Mouse (Mus musculus) neural tube, embryonic 12.5 days (tissue): ENCODE data around the gene Gm20388. TPM values are rescaled to one million over a fixed set of nuclear protein-coding genes. Genes with fewer than 3 reads are reported as not detected.

Experiments
- ATAC-seq: fragments of 200-750 bp; cut with Nextera tagmentation; 2 replicates; pipeline ENCODE4 v1.8.0; 2017; ENCODE audit warnings: low read depth, mild to moderate bottlenecking, moderate TSS enrichment, moderate library complexity; ENCODE audit not compliant: low FRiP score
- H3K27ac ChIP-seq: fragments of 300-500 bp; sonication (generic); 2 replicates; pipeline ENCODE4 v1.5.1; 2016
- H3K27me3 ChIP-seq: fragments of 300-500 bp; sonication (generic); replicated peaks from 2 replicates; pipeline ENCODE4 v1.6.1; 2016; ENCODE audit warnings: mild to moderate bottlenecking
- H3K36me3 ChIP-seq: fragments of 300-500 bp; sonication (generic); 2 replicates; pipeline ENCODE4 v1.6.1; 2016; ENCODE audit warnings: mild to moderate bottlenecking
- H3K4me1 ChIP-seq: fragments of 300-500 bp; sonication (generic); 2 replicates; pipeline ENCODE4 v1.6.1; 2016
- H3K4me2 ChIP-seq: fragments of 300-500 bp; sonication (generic); replicated peaks from 2 replicates; pipeline ENCODE4 v1.6.1; 2016; ENCODE audit warnings: mild to moderate bottlenecking
- H3K4me3 ChIP-seq: fragments of 300-500 bp; sonication (generic); 2 replicates; pipeline ENCODE4 v1.5.1; 2016
- H3K9ac ChIP-seq: fragments of 300-500 bp; sonication (generic); 2 replicates; pipeline ENCODE4 v1.6.1; 2016; ENCODE audit warnings: mild to moderate bottlenecking
- H3K9me3 ChIP-seq: fragments of 300-500 bp; sonication (generic); 2 replicates; pipeline ENCODE4 v1.6.1; 2016; ENCODE audit warnings: mild to moderate bottlenecking
- WGBS: fragments of 180-500 bp; shearing (Covaris S2); methylation state at CpG from one replicate; pipeline ENCODE4 v1.1.7; 2016; 5-methylcytosine and 5-hydroxymethylcytosine counted together
- polyA plus RNA-seq: library from polyadenylated mRNA; unstranded; fragments of >200 nt; fragmentation: Nextera tagmentation; extraction: Ambion mirVana; gene quantifications from 2 replicates; pipeline ENCODE4 v1.2.1, GENCODE M21; 2016

Gm20388 gene
- polyA plus RNA-seq, 1 experiment from 2014 or later, result not detected

- no peak overlapping the region for H3K27ac ChIP-seq
- 85% methylated on average over 9 of the region's 9 CpGs for WGBS
- ATAC-seq, result no peak
- H3K4me3 ChIP-seq, result no peak overlapping the region
- H3K36me3 ChIP-seq, result no peaks in the 10 kb centered on the region; the same call in 1 of the 2 replicates
- no peak overlapping the region for H3K4me2 ChIP-seq
- peaks cover 27% of the 10 kb centered on the region for H3K4me1 ChIP-seq
- H3K9ac ChIP-seq, result no peak overlapping the region
- no peaks in the 10 kb centered on the region for H3K9me3 ChIP-seq
- no peaks in the 10 kb centered on the region for H3K27me3 ChIP-seq
Observed at GRCm38 (mm10) chr8:124292965-124293364, 4382.3 kb downstream of the Gm20388 start.

- no peak overlapping the region for H3K4me2 ChIP-seq
- no peak overlapping the region for H3K9ac ChIP-seq
- no peak overlapping the region for H3K27ac ChIP-seq
- WGBS, result 59% methylated on average over 6 of the region's 6 CpGs
- H3K9me3 ChIP-seq, result no peaks in the 10 kb centered on the region
- H3K27me3 ChIP-seq, result no peaks in the 10 kb centered on the region
- peaks cover 27% of the 10 kb centered on the region for H3K4me1 ChIP-seq
- H3K36me3 ChIP-seq, result no peaks in the 10 kb centered on the region; the same call in 1 of the 2 replicates
- H3K4me3 ChIP-seq, result no peak overlapping the region
- 0 out of 2 replicates have a peak, but pooled peaks have one; percentile 37 for ATAC-seq
Observed at GRCm38 (mm10) chr8:124294425-124294824, 4383.8 kb downstream of the Gm20388 start.

DNA sequence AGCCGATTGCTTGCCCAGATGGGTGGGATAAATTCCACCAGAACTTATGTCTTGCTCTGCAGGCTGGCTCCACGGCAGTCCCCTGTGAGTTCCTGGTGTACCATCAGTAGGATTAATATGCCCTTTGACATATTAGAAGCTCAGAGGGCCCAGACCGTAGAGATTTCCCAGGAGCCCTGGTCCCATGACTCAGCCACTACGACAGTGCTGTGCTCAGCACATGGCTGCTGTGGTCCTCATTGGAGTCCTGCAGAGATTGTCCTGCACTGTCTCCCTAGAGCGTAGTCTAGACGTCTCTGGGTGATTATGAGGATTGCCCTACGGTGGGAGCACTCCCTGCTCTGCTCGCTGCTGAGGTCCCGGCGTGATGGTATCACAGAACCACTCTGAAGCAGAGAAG is 4384.3 kb downstream of the Gm20388 start:
- no peak overlapping the region for H3K9ac ChIP-seq
- H3K4me3 ChIP-seq, result no peak overlapping the region
- 59% methylated on average over 10 of the region's 10 CpGs for WGBS
- 0 out of 2 replicates have a peak, but pooled peaks have one; percentile 21 for ATAC-seq
- peaks cover 27% of the 10 kb centered on the region for H3K4me1 ChIP-seq
- no peak overlapping the region for H3K27ac ChIP-seq
- no peaks in the 10 kb centered on the region; the same call in 1 of the 2 replicates for H3K36me3 ChIP-seq
- H3K4me2 ChIP-seq, result no peak overlapping the region
- no peaks in the 10 kb centered on the region for H3K27me3 ChIP-seq
- no peaks in the 10 kb centered on the region for H3K9me3 ChIP-seq

DNA sequence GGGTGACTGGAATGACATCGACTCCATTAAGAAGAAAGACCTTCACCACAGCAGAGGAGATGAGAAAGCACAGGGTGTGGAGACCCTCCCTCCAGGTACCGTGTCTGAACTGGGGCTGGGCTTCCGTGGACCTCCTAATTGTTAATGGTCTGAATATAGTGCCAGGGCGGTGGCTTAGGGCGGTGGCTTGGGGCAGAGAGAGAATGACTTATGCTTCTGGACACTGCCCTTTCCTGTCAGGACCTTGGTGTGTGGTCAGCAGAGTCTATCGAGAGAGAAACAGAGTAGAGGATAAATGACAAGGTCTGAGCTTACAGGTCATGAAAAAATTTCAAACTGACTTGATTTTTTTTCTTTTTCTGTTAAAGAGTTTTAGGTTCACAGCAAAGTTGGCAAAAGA is 4384.7 kb downstream of the Gm20388 start:
- no peak overlapping the region for H3K9ac ChIP-seq
- no peaks in the 10 kb centered on the region for H3K9me3 ChIP-seq
- no peak overlapping the region for H3K27ac ChIP-seq
- H3K4me3 ChIP-seq, result no peak overlapping the region
- H3K4me1 ChIP-seq, result peaks cover 27% of the 10 kb centered on the region
- 88% methylated on average over 6 of the region's 6 CpGs for WGBS
- no peaks in the 10 kb centered on the region; the same call in 1 of the 2 replicates for H3K36me3 ChIP-seq
- ATAC-seq, result no peak
- H3K4me2 ChIP-seq, result no peak overlapping the region
- H3K27me3 ChIP-seq, result no peaks in the 10 kb centered on the region

GRCm38 (mm10) chr8:124301512-124301911 is 4390.9 kb downstream of the Gm20388 start:
- Histone ChIP-seq H3K9me3 (no peaks in the 10 kb centered on the region), H3K9ac (no peak overlapping the region), H3K4me1 (peaks cover 12% of the 10 kb centered on the region), H3K27ac (no peak overlapping the region), H3K27me3 (no peaks in the 10 kb centered on the region), H3K36me3 (peaks cover 14% of the 10 kb centered on the region), H3K4me2 (no peak overlapping the region), H3K4me3 (no peak overlapping the region)
- ATAC-seq, result no peak
- 95% methylated on average over 4 of the region's 4 CpGs for WGBS

- peaks cover 17% of the 10 kb centered on the region for H3K36me3 ChIP-seq
- peaks cover 12% of the 10 kb centered on the region for H3K4me1 ChIP-seq
- no peak overlapping the region for H3K4me3 ChIP-seq
- H3K27ac ChIP-seq, result no peak overlapping the region
- WGBS, result 79% methylated on average over 7 of the region's 7 CpGs
- H3K9ac ChIP-seq, result no peak overlapping the region
- ATAC-seq, result no peak
- H3K27me3 ChIP-seq, result no peaks in the 10 kb centered on the region
- no peak overlapping the region for H3K4me2 ChIP-seq
- H3K9me3 ChIP-seq, result no peaks in the 10 kb centered on the region
Observed at GRCm38 (mm10) chr8:124301935-124302555, 4391.4 kb downstream of the Gm20388 start.

DNA sequence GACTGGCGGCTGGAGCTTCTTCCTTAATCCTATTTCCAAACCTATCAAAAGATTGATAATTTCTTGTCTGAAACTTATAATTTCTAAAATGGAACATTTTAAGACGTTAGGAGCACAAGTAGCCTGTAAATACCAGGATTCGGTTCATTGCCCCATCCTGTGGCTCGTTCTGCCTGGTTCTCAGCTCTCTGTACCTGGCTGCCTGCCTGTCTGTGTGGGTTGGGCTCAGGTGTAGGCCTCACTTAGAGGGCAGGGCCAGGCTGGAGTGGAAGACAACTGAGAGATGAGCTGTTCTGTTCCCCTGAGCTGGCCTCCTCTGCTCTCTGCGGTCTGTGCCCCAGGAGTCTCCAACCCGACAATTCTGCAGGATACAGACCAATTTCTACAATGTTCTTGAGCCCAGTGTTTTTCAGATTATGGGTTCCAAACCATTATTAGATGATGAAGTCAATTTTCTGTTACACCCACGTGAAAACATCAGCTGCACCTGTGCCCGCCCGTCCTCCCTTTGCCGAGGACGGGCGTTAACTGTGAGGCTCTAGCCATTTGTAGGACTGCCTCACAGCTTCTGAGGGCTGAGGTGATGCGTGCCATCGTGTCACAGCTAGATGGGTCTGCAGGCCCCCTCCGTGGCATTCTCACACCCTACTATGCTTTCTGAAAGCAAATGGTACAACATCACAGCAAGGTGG is 4392.7 kb downstream of the Gm20388 start:
- H3K36me3 ChIP-seq, result peaks cover 19% of the 10 kb centered on the region
- H3K27ac ChIP-seq, result no peak overlapping the region
- no peaks in the 10 kb centered on the region for H3K9me3 ChIP-seq
- WGBS, result 85% methylated on average over 15 of the region's 15 CpGs
- peaks cover 12% of the 10 kb centered on the region for H3K4me1 ChIP-seq
- no peak overlapping the region for H3K4me3 ChIP-seq
- no peak for ATAC-seq
- H3K4me2 ChIP-seq, result no peak overlapping the region
- H3K9ac ChIP-seq, result no peak overlapping the region
- H3K27me3 ChIP-seq, result no peaks in the 10 kb centered on the region

DNA sequence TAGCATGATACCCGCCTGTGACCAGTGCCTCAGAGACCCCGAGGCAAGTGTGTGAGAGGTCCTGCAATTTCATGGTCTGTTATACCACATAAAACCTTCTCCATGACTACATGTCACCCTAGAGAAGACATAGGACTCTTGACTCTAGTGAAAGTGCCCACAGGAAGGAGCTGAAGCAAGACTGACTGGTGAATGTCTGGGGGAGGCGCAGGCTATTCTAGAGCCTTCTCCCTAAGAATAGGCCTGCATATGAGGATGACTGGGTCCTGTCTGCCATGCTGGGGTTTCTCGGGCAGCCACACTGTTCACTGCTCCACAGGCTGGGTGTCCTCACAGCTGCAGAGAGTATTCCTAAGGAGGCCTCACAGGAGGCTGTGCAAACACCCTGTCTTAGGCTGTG is 4393.5 kb downstream of the Gm20388 start:
- Histone ChIP-seq H3K27ac (no peak overlapping the region), H3K36me3 (peaks cover 19% of the 10 kb centered on the region), H3K9ac (no peak overlapping the region), H3K4me3 (no peak overlapping the region), H3K27me3 (no peaks in the 10 kb centered on the region), H3K4me2 (no peak overlapping the region), H3K9me3 (no peaks in the 10 kb centered on the region), H3K4me1 (peaks cover 12% of the 10 kb centered on the region)
- 59% methylated on average over 4 of the region's 4 CpGs for WGBS
- no peak for ATAC-seq

- H3K36me3 ChIP-seq, result peaks cover 19% of the 10 kb centered on the region
- no peak for ATAC-seq
Observed at GRCm38 (mm10) chr8:124306574-124306973, 4395.9 kb downstream of the Gm20388 start.

DNA sequence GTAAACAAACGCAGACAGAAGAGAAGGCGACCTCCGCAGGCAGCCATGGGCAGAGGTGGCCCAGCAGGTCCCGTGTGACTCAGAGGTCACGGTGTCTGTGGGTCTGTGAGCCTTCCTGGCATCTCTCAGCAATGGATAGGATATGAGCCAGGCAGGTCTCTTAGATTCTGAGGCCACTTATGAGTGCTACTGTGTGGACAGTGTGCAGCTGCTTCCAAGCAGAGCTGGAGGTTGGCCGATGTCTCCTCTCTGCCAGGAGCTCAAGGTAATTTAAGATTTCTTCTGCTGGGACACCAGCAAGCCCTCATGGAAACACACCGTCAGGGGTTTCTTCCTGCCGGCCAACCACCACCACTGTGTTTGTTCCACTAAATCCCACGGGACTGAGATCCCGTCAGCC is 4397.1 kb downstream of the Gm20388 start:
- Histone ChIP-seq H3K4me1 (peaks cover 12% of the 10 kb centered on the region), H3K36me3 (peaks cover 24% of the 10 kb centered on the region), H3K4me2 (no peak overlapping the region), H3K9me3 (no peaks in the 10 kb centered on the region), H3K4me3 (no peak overlapping the region), H3K9ac (no peak overlapping the region), H3K27ac (no peak overlapping the region), H3K27me3 (no peaks in the 10 kb centered on the region)
- no peak for ATAC-seq
- 92% methylated on average over 10 of the region's 10 CpGs for WGBS

More at GRCm38 (mm10) chr8:124306574-124306973, 4395.9 kb downstream of the Gm20388 start:
- Histone ChIP-seq H3K4me2 (no peak overlapping the region), H3K27me3 (no peaks in the 10 kb centered on the region), H3K4me1 (peaks cover 12% of the 10 kb centered on the region), H3K27ac (no peak overlapping the region), H3K4me3 (no peak overlapping the region), H3K9ac (no peak overlapping the region), H3K9me3 (no peaks in the 10 kb centered on the region)
- WGBS, result 76% methylated on average over 7 of the region's 7 CpGs

DNA sequence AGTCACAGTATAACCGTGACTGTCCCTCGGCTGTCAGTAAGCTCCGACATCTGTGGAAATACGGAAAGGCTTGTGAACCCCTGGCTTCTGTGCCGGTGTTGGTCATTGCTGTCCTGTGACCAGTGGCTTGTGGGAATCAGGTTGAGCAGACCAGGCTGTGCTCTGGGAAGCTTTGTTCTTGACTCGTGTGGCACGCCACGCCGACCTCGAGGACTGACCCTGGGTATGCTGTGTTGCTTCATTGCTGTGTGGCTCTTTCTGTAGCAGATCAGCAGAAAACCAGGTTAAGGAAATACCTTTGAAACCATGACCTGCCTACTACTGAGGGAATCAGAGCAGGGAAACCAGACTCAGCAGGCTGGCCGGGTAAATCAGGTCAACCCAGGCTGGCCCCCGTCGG is 4399.9 kb downstream of the Gm20388 start:
- H3K4me1 ChIP-seq, result peaks cover 12% of the 10 kb centered on the region
- ATAC-seq, result no peak
- no peak overlapping the region for H3K4me3 ChIP-seq
- no peaks in the 10 kb centered on the region for H3K27me3 ChIP-seq
- 88% methylated on average over 13 of the region's 13 CpGs for WGBS
- H3K4me2 ChIP-seq, result no peak overlapping the region
- no peak overlapping the region for H3K9ac ChIP-seq
- peaks cover 16% of the 10 kb centered on the region for H3K36me3 ChIP-seq
- H3K9me3 ChIP-seq, result no peaks in the 10 kb centered on the region
- H3K27ac ChIP-seq, result no peak overlapping the region

- Histone ChIP-seq H3K27me3 (no peaks in the 10 kb centered on the region), H3K4me1 (peaks cover 12% of the 10 kb centered on the region)
- 87% methylated on average over 6 of the region's 6 CpGs for WGBS
Observed at GRCm38 (mm10) chr8:124311111-124311510, 4400.5 kb downstream of the Gm20388 start.

More at GRCm38 (mm10) chr8:124311111-124311510, 4400.5 kb downstream of the Gm20388 start:
- no peak overlapping the region for H3K4me3 ChIP-seq
- H3K36me3 ChIP-seq, result peaks cover 10% of the 10 kb centered on the region
- ATAC-seq, result no peak
- H3K9ac ChIP-seq, result no peak overlapping the region
- no peak overlapping the region for H3K4me2 ChIP-seq
- no peak overlapping the region for H3K27ac ChIP-seq
- H3K9me3 ChIP-seq, result no peaks in the 10 kb centered on the region
